Mouse (Mus musculus) adrenal gland, postnatal 10 days (tissue): Measurements from ENCODE around the gene Prr5l. TPM values are rescaled to one million over a fixed set of nuclear protein-coding genes. Genes with fewer than 3 reads are reported as not detected.

Experiments used
- DNase-seq: peaks from one replicate; pipeline ENCODE4 v3.0.0; 2021; ENCODE audit warnings: mixed read lengths
- long read RNA-seq, 2 experiments: library from polyadenylated mRNA; stranded (forward); transcript quantifications; one replicate each; pipeline ENCODE4 v2.0.0; 2021
- total RNA-seq, 2 experiments: library from RNA; stranded (reverse); gene quantifications; 2 replicates each; pipeline ENCODE4 v1.2.3; 2021

Gene Prr5l
- total RNA-seq, result 1 to 10 TPM; 4.9 to 7.2 TPM
- long read RNA-seq, experiment 1, full-length matches to known transcripts, result 2 of 6 reads
- long read RNA-seq, experiment 1, partial matches to known transcripts, result 0 of 6 reads
- long read RNA-seq, experiment 1, other reads (novel, unspliced or antisense), result 4 of 6 reads
- long read RNA-seq, experiment 2, full-length matches to known transcripts, result 3 of 5 reads
- long read RNA-seq, experiment 2, partial matches to known transcripts, result 0 of 5 reads
- long read RNA-seq, experiment 2, other reads (novel, unspliced or antisense), result 2 of 5 reads

GRCm38 (mm10) chr2:101882998-101883397 lies at the start of gene Prr5l:
Prr5l (minus strand) TSS chr2:101883027.
- no peak for DNase-seq

- DNase-seq, result peak; percentile 33
These were observed 49.5 kb upstream of the Prr5l start for GRCm38 (mm10) chr2:101932169-101932936.

- DNase-seq, result no peak
These were observed 42.9 kb upstream of the Prr5l start for GRCm38 (mm10) chr2:101925591-101926188.

DNA sequence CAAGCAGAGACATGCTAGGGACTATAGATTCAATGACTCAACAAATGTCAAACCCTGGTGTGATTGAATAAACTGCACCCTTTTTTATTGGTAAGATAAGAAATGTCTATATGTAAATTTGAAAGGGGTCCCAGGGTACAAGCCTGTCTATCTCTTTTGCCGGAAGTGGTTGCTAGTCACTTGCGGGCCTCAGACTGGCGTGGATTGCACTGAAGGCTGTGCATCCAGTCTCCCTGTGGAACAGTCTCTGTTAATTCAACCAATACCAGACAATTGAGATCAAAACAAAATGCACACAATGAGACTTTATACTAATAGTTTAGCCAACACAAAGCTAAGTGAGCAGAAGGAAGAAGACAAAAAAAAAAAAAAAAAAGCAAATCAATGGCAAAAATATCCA lies 42.4 kb upstream of the Prr5l start:
- no peak for DNase-seq

DNA sequence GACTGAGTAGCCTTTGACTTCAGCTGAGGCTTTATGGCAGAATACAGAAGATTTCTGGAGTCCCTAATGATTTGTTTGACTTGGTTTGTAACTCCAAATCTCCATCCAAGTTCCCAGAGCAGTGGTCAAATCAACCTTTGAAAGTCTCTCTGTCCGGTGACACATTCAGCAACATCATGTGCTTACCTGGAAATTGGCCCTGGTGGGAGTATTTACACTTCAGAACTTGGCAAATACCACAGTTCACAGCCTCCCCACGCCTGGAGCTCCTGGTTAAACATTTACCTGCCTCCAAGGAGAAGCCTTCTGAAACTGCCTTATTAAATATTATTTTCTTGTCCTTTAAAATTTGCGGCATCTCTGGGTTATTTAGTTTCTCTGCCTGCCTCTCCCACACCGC lies 40.4 kb upstream of the Prr5l start:
- no peak for DNase-seq

DNA sequence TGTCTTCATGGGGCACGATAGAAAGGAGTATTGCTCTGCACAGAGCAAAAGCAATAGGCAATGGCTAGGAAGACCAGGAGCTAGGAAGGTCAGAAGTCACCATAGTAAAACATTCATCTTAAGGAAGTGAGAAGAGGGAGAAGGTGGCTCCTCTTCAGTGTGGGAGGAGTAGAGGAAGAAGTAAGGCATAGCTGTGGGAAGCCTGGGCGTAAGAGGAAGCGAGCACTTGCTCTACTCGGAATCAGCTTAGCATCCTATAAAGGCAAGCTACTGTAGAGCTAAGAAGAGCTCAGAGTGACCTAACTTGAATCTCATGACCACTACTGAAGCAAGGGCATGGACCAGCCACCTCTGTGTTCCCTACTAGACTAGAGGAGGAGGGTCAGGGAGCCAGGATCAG lies 39.5 kb upstream of the Prr5l start:
- DNase-seq, result no peak

DNA sequence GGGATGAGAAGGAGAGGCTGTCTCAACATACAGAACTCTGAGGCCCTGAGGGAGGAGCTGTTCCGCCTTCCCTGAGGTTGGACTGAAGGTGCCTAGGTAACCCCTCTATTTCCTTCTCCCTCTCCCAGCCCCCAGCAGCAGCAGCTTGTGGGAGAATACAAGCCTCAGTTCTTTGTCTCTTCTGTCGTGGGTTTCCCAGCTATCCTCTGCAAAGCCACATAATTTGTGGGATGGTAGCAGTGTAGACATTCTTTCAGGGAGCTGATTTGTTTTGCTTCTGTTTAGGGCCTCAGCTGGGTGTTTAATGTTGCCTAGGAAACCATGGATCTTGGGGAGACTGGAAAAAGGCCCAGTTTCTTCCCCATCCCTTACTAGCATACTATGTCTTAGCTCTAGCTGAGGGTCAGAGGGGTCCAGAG lies 37.3 kb upstream of the Prr5l start:
- DNase-seq, result no peak

GRCm38 (mm10) chr2:101918518-101918917 lies 35.7 kb upstream of the Prr5l start:
- DNase-seq, result peak; percentile 16

DNA sequence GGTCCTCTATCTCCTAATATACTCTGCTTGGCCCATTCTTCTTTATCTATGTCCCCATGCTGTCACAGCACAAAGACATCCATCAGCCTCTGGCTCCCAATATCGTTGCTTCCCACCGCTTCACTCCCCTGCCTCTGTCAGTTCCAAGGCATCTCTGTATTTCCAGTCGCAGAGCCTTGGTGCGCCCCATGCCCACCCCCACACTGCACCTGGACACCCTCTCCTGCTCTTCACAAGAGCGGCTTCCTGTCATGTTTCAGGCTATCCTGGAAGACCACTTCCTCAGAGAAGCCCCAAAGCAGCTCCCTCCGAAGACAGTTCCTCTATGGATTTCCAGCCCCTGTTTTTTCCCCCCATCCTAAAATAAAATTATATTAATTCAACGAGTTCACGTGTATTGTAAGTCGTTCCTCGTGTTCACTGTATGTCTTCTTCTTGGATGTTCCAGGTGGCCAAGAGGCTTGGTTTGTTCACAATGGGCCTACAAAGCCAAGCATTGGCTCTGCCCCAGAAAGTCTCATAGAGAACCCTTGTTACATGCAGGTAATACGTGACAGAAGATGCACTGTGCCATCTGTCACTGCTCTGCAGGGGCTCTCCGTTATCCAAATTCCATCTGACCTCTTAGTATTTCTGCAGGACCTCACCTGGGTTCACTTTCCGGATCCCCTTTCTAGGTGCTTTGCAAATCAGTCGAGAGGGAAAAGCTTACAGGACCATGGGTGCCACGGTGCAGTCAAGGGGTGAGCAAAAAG lies 26.7 kb upstream of the Prr5l start:
- DNase-seq, result no peak

- DNase-seq, result no peak
These were observed 25.9 kb upstream of the Prr5l start for GRCm38 (mm10) chr2:101908773-101909172.

- no peak for DNase-seq
These were observed 24.7 kb upstream of the Prr5l start for GRCm38 (mm10) chr2:101907386-101908022.

GRCm38 (mm10) chr2:101906379-101906690 lies 23.5 kb upstream of the Prr5l start:
- no peak for DNase-seq

DNA sequence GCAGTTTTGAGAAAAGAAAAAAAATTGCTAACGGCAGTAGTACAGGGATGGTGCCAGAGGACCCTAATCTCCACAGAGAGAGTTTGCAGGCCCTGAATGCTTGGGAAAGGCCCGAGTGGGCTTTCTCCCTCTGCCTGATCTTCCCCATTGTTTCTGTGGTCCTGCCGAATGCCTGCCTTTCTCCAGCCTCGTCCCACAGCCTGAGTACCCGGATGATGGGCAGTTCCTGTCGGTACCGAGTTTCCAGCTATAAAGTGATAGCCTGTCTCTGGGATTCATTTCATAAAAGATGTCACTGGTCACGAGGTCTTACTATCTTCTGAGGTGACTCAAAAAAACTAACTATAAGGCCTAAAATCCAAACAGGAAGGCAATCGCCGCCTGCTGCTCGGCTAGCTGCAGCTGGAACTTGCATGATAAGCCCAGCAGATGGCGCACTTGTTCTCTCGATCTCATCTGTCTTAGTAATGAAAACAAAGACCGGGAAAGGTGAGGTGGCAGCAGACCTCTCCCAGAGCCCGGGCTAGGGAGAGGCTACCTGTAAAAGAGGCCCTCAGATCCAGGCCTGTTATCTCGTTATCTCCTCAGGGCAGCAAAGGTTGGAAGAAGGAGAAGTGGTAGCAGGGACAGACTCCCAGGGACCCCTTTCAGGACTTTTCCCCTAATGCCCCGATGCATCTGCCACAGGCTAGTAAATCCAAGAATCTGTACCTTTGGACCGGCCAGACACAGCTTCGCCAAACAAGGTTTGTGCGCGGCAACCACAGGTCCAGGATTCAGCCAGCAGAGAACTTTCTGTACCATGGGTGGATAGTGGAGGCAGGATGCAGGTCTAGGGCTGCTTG lies 22.9 kb upstream of the Prr5l start:
- peak; percentile 86 for DNase-seq

DNA sequence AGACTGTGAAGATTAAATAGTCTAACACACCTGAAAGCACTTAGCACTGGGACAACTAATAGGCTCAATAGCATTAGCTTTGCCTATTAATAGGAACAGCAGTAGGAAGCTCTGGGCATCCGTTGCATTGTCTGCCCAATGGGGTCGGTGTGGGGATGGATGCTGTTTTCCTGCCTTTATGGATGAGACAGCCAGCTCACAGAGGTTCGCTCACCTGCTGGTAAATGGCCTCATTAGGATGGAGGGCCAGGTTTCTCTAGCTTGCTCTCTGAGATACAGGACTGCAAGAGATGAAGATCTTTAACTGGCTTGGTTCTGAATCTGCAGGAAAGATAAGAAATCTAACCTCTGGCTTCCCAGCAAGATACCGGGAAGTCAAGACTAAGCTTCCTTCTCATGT lies 19.4 kb upstream of the Prr5l start:
- DNase-seq, result no peak

DNA sequence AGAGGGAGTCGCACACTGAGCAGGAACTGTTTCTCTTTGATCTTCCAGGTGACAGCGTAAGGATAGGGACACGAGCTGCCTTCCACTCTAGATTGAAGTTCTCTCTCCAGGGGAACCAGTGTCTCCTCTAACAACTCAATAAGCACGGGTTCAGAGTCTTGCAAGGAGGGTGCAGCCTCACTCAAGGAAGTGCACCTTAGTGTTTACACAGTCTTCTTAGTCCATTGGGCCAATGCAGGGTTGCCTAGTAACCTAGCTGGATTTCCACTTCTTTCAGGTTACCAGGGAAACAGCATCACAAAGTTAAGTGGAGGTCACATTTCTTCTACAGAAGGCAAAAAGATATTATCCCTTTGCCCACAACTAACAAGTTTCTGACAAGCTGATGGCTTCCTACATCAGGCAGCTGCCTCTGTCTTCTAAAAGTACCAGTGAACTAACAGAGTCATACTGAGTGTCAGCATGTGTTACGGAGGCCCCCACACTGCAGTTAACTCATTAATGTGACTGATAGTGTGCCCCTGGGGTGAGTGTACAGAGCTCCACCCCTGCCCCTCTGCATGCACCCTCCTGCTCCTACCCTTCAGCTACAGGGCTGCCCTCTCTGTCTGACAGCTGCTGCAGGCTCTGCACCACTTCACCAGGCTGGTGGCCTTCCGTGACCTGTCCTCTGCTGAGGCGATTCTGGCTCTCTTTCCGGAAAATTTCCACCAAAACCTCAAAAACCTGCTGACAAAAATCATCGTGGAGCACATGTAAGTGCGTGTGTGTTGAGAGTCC lies 13.8 kb upstream of the Prr5l start:
- DNase-seq, result no peak

- no peak for DNase-seq
These were observed 11.3 kb upstream of the Prr5l start for GRCm38 (mm10) chr2:101894126-101894525.

- no peak for DNase-seq
These were observed 8.3 kb upstream of the Prr5l start for GRCm38 (mm10) chr2:101891143-101891542.

DNA sequence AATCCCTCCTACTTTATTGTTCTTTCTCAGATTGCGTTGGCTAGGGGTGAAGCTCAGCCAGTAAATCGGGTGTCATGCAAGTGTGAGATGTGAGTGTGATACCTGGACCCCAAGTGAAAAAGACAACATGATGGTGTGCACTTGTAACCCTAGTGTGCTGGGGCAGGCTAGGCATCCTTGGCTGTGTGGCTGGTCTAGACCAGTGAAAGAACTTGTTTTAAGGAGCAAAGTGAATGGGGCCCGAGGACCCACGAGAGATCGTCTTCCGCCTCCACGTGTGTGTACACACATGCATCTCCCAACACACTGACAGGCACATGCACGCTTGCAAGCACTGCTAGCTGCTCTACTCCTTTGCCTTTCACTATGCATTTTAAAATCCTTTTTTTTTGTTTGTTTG lies 6.1 kb upstream of the Prr5l start:
- no peak for DNase-seq

GRCm38 (mm10) chr2:101885768-101886438 lies 3.1 kb upstream of the Prr5l start, which contains the start of gene Commd9:
Commd9 (plus strand) TSS chr2:101886247.
- DNase-seq, result peak; percentile 95

DNA sequence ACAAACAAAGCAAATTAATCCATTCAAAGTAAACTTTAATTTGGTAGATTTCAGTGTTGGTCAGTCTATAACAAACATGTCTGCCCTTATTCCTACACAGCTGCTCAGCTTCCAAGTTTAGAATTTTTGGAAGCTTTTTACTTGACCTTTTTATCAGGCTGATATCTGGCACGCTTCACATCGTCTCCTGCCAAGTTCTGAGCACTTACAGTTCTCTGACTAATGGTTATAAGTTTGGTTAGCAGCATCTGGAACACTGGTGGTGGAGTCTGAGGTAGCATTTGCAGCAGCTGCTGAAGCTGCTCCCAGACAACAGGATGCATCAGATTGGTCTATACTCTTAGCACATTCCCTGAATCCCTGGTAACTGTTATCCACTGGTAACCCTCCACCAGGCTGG lies 1.5 kb upstream of the Prr5l start:
- peak; percentile 74 for DNase-seq
